Mouse (Mus musculus) forebrain, embryonic 16.5 days (tissue): Measurements from ENCODE around the gene Ppp2r5c. TPM values are rescaled to one million over a fixed set of nuclear protein-coding genes. Genes with fewer than 3 reads are reported as not detected.

Source experiments
- ATAC-seq: fragments of 200-750 bp; cut with Nextera tagmentation; 2 replicates; pipeline ENCODE4 v1.8.0; 2017; ENCODE audit warnings: mild to moderate bottlenecking, moderate library complexity
- H3K27ac ChIP-seq: fragments of 300-500 bp; sonication (generic); 2 replicates; pipeline ENCODE4 v1.5.1; 2014; ENCODE audit warnings: low read length, control low read depth
- H3K27me3 ChIP-seq: fragments of 300-500 bp; sonication (generic); replicated peaks from 2 replicates; pipeline ENCODE4 v1.6.1; 2014; ENCODE audit warnings: low read length; ENCODE audit not compliant: control insufficient read depth, insufficient read depth
- H3K36me3 ChIP-seq: fragments of 300-500 bp; sonication (generic); 2 replicates; pipeline ENCODE4 v1.6.1; 2014; ENCODE audit not compliant: control insufficient read depth, insufficient read depth
- H3K4me1 ChIP-seq: fragments of 300-500 bp; sonication (generic); replicated peaks from 2 replicates; pipeline ENCODE4 v1.6.1; 2014; ENCODE audit warnings: low read length; ENCODE audit not compliant: control insufficient read depth, insufficient read depth
- H3K4me2 ChIP-seq: fragments of 300-500 bp; sonication (generic); 2 replicates; pipeline ENCODE4 v1.6.1; 2014; ENCODE audit warnings: mild to moderate bottlenecking, low read length, control low read depth
- H3K4me3 ChIP-seq: fragments of 300-500 bp; sonication (generic); replicated peaks from 2 replicates; pipeline ENCODE4 v1.5.1; 2014; ENCODE audit warnings: mild to moderate bottlenecking, low read length, control low read depth
- H3K9ac ChIP-seq: fragments of 300-500 bp; sonication (generic); replicated peaks from 2 replicates; pipeline ENCODE4 v1.6.1; 2014; ENCODE audit warnings: low read depth, low read length, control low read depth
- H3K9me3 ChIP-seq: fragments of 300-500 bp; sonication (generic); 2 replicates; pipeline ENCODE4 v1.6.1; 2016; ENCODE audit warnings: low read length; ENCODE audit not compliant: control insufficient read depth
- WGBS: fragments of 180-500 bp; shearing (Covaris S2); extraction: QIAGEN DNeasy Blood & Tissue Kit; methylation state at CpG from one replicate; pipeline ENCODE4 v1.1.7; 2014; 5-methylcytosine and 5-hydroxymethylcytosine counted together
- polyA plus RNA-seq: library from polyadenylated mRNA; unstranded; fragments of >200 nt; fragmentation: Nextera tagmentation; extraction: Ambion mirVana; gene quantifications from 2 replicates; pipeline ENCODE4 v1.2.1, GENCODE M21; 2015

Ppp2r5c gene
- polyA plus RNA-seq, 1 experiment from 2014 or later: 139 TPM

DNA sequence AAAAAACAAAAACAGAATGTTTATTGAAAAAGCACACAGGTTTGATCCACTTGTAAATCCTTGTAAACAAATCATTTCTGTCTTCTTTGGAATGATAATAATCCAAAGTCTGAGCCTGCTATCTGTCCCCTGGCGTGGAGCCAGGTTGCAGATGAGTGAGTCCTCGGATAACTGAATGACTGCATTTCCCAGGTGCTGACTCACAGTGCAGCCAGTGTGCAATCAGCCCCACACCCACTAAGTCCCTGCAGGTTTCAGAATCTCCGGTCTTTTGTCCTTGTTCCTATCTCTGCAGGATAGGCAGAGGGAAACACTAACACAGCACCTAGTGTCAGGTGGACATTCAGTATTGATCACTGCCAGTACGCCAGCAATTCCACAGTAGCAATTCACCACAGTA, 152.9 kb downstream of the Ppp2r5c start:
- WGBS: 63% methylated on average over 4 of the region's 4 CpGs
- Histone ChIP-seq H3K4me2 (no peak overlapping the region), H3K27ac (no peak overlapping the region)

DNA sequence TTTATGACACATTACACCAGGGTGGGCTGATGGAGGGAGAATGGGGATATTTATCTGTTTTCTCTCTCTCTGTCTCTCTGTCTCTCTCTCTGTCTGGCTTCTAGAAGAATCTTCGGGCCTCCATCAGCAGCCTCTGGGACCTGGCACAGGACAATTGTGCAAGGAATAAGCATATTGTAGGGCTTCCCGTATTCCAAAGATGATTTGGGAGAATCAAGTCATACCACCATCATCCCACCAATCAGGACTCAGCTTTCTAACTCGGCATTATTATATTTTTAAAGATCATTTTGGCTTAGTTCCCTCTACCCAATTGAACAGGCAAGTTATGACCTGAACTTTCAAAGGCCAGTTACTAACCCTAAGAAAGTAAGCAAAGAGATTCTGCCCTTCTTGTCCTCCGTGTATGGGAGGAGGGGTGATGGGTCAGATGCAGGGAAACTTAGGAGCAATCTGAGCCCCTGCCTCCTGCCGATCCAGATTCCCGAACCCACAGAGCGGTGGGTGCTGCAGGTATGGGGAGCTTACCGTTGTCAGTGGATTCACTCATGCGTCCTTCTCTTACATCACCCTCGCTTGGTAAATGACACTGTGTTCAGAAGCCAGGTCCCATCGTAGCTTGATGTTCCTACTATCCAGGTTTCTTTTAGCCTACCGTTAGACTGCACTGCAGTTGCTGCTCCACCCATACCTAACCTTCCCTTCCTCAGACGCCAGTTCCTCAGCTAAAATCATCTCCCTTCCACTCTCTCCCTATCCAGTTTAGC, 153.5 kb downstream of the Ppp2r5c start:
- peaks cover 35% of the 10 kb centered on the region for H3K4me1 ChIP-seq
- peak overlapping the region; percentile 64 for H3K4me2 ChIP-seq
- H3K36me3 ChIP-seq: no peaks in the 10 kb centered on the region
- H3K9me3 ChIP-seq: no peaks in the 10 kb centered on the region
- peak; percentile 1 for ATAC-seq
- WGBS: 53% methylated on average over 13 of the region's 13 CpGs
- H3K27me3 ChIP-seq: no peaks in the 10 kb centered on the region
- peak overlapping the region; percentile 98 for H3K4me3 ChIP-seq
- peak overlapping the region; percentile 16 for H3K9ac ChIP-seq
- H3K27ac ChIP-seq: no peak overlapping the region

More for the DNA sequence above, 152.9 kb downstream of the Ppp2r5c start:
- Histone ChIP-seq H3K27me3 (no peaks in the 10 kb centered on the region), H3K4me3 (no peak overlapping the region), H3K4me1 (peaks cover 35% of the 10 kb centered on the region), H3K36me3 (no peaks in the 10 kb centered on the region), H3K9ac (no peak overlapping the region), H3K9me3 (no peaks in the 10 kb centered on the region)
- ATAC-seq: no peak

DNA sequence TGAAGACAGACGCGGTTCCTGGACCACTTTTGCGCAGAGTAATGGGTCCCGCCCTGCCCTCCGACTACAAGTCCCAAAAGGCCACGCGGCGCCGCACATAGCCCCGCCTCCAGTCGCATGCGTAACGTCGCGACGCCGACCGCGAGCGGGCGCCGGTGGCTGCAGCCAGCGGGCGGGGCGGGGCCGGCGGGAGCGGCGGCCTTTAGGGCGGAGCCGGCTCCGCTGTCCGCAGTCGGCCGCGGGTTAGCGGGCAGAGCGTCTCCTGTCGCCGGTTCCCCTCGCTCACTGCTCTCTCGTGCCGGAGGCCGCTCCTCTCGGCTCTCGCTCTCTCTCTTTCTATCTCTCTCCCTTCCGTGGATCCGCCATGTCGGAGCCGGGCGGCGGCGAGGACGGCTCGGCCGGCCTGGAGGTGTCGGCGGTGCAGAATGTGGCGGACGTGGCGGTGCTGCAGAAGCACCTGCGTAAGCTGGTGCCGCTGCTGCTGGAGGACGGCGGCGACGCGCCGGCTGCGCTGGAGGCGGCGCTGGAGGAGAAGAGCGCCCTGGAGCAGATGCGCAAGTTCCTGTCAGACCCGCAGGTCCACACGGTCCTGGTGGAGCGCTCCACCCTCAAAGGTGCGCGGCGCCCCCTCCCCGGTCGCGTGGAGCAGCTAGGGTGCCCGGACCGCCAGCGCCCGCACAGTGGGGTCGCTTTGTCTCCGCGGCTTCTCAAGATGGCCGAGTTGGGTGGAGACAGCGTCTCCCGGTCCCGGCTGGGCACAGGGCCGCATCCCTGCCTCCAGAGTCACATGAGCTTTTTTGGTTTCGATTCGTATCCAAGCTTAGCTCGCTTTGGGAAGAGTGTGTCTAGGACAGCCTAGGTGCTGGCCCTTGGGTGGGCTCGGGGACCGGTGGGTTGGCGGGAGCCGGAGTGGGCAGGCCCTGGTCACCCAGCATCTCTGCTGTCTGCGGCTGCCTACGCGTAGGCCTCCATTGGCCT, 154.6 kb downstream of the Ppp2r5c start, which contains the start of gene Dync1h1:
TSS of gene Dync1h1 (plus strand) at position 212 of the 978 bp plus-strand sequence.
- no peaks in the 10 kb centered on the region for H3K27me3 ChIP-seq
- peak; percentile 96 for ATAC-seq
- peak within 1 kb of the TSS; percentile 82 for H3K4me2 ChIP-seq
- H3K36me3 ChIP-seq: no peaks in the 10 kb centered on the region
- peak within 1 kb of the TSS; percentile 97 for H3K9ac ChIP-seq
- under 1% methylated on average over 102 of the region's 105 CpGs for WGBS
- H3K4me1 ChIP-seq: peaks cover 37% of the 10 kb centered on the region
- peak within 1 kb of the TSS; percentile 98 for H3K4me3 ChIP-seq
- peak within 1 kb of the TSS; percentile 97 for H3K27ac ChIP-seq
- H3K9me3 ChIP-seq: no peaks in the 10 kb centered on the region

DNA sequence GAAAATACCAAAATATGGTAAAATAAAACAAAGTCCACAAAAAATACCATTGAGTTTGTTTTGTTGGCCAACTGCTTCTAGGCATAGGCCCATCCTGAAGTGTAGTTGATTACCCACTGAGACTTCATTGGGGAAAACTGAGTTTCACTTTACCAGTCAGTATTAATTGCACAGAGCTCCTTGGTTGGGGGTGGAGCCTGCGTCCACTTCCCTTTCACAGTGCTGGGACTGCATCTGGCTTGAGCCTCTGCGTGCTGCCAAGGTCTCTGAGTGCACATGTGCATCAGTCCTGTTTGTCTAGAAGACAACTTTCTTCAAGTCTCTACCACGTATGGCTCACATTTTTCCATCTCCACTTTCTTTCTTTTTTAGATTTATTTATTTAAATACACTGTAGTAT, 159.2 kb downstream of the Ppp2r5c start:
- no peak for ATAC-seq
- peaks cover 22% of the 10 kb centered on the region for H3K4me1 ChIP-seq
- H3K9ac ChIP-seq: no peak overlapping the region
- no peak overlapping the region for H3K4me2 ChIP-seq
- WGBS: 82% methylated on average over 3 of the region's 3 CpGs
- H3K27me3 ChIP-seq: no peaks in the 10 kb centered on the region
- no peaks in the 10 kb centered on the region for H3K9me3 ChIP-seq
- no peak overlapping the region for H3K4me3 ChIP-seq
- H3K36me3 ChIP-seq: no peaks in the 10 kb centered on the region
- H3K27ac ChIP-seq: no peak overlapping the region

DNA sequence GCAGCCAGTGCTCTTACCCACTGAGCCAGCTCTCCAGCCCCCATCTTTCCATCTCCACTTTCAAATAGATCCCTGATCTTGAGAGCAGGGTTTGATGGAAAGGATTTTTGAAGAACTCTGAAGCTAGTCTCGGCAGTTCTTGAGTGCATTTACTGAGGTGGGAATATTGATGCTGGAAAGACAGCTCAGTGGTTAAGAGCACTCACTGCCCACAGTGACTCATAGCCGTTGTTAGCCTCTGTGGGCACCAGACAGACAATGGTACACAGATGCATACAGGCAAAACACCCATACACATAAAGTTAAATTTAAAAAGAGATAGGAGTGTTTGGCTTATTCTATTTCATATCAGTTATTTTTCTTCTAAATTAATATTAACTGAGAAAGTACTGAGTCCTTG, 159.8 kb downstream of the Ppp2r5c start:
- 82% methylated on average over 2 of the region's 2 CpGs for WGBS
- H3K4me3 ChIP-seq: no peak overlapping the region
- no peaks in the 10 kb centered on the region for H3K27me3 ChIP-seq
- H3K9ac ChIP-seq: no peak overlapping the region
- ATAC-seq: no peak
- peaks cover 22% of the 10 kb centered on the region for H3K4me1 ChIP-seq
- H3K36me3 ChIP-seq: no peaks in the 10 kb centered on the region
- H3K9me3 ChIP-seq: no peaks in the 10 kb centered on the region
- H3K4me2 ChIP-seq: no peak overlapping the region
- H3K27ac ChIP-seq: no peak overlapping the region

DNA sequence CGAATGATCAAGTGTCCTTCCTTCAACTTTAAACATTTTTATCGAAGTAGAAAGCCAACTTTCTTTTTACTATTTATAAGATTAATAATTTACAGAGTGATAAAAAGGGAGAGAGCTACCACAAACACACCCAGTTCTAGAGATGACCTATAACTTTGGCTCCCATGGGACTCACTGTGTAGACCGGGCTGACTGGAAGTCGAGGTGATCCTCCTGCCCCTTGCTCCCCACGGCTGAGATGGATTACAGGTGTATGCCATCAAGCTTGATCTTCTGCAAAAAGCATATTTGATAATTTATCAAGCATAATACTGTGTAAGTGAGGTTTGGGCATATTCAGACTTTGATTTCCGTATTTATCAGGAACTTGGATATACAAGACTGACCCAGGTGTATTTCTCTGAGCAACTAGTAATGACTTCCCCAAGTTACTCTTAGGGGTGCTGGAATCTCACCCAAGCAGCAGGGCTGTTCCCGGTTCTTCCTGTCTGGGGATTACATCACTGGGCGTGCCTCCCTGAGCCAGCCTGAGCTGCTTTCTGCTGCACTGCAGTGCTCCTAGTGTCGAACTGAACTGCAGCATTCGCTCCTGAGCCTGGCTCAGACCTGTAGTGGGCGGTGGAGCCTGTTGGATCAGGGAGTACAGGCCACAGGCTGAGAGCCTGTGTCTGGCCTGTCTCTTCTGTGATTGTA, 161.7 kb downstream of the Ppp2r5c start:
- Histone ChIP-seq H3K9me3 (no peaks in the 10 kb centered on the region), H3K27ac (no peak overlapping the region), H3K36me3 (peaks cover 3% of the 10 kb centered on the region; the same call in 1 of the 2 replicates), H3K4me2 (no peak overlapping the region), H3K27me3 (no peaks in the 10 kb centered on the region), H3K4me1 (peaks cover 8% of the 10 kb centered on the region), H3K9ac (no peak overlapping the region), H3K4me3 (no peak overlapping the region)
- ATAC-seq: no peak
- WGBS: 78% methylated on average over 11 of the region's 11 CpGs

DNA sequence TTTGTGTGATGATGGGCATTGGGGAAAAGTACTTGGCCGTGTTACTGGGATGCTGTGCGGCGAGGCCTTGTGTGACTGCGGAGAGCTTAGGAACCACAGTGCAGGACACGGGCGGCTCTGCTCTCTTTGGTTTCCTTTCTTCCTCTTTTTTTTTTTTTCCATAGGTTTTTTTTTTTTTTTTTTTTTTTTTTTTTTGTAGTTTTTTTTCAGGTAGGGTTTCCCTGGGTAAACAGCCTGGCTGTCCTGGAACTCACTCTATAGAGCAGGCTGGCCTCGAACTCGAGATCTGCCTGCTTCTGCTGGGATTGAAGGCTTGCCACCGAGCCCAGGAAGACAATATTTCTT, 162.2 kb downstream of the Ppp2r5c start:
- no peaks in the 10 kb centered on the region for H3K9me3 ChIP-seq
- ATAC-seq: no peak
- H3K9ac ChIP-seq: no peak overlapping the region
- no peak overlapping the region for H3K4me2 ChIP-seq
- peaks cover 3% of the 10 kb centered on the region for H3K4me1 ChIP-seq
- H3K4me3 ChIP-seq: no peak overlapping the region
- H3K27me3 ChIP-seq: no peaks in the 10 kb centered on the region
- H3K27ac ChIP-seq: no peak overlapping the region
- 89% methylated on average over 9 of the region's 9 CpGs for WGBS
- H3K36me3 ChIP-seq: peaks cover 6% of the 10 kb centered on the region

DNA sequence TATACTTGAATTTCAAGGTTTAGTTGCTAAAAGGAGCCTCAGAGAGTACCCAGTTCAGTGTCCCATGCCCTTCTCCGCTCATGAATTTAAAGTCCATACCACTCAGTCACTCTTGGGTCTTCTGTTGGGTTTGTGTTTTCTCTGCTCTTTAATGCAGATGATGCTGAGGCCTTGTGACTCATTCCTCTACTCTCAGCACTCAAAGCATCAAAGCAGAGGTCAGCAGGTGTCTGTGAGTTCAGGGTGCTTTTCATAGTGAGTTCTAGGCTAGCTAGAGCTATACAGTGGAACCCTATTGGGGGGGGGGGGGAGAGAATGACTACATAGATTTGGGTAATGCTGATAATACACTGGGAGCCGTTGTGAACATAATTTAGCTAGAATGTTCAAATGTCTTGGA, 163.8 kb downstream of the Ppp2r5c start:
- Histone ChIP-seq H3K27ac (no peak overlapping the region), H3K27me3 (no peaks in the 10 kb centered on the region), H3K4me2 (no peak overlapping the region), H3K9me3 (no peaks in the 10 kb centered on the region), H3K4me3 (no peak overlapping the region), H3K4me1 (peaks cover 3% of the 10 kb centered on the region; the same call in 1 of the 2 replicates), H3K36me3 (peaks cover 19% of the 10 kb centered on the region), H3K9ac (no peak overlapping the region)
- 94% methylated on average over 2 of the region's 2 CpGs for WGBS
- ATAC-seq: no peak

DNA sequence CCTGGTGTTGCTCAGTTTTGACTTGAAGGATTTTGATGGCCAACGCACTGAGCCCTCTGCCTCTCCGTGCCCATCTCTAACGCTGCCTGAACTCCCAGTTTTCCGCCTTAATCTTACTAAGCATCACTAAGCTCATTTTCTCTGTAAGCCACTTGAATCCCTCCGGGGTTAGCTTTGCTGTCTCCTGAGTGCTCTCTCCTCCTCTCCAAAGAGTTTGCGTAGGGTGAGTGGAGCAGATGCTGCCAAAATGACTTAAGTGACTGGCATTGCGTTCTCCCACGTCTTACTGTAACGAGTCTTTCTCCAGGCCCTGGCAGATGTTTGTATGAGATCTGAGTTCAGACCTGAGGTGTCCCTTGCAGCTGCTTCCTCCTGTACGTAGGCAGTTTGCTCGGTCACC, 183.1 kb downstream of the Ppp2r5c start:
- no peak overlapping the region for H3K27ac ChIP-seq
- H3K9me3 ChIP-seq: no peaks in the 10 kb centered on the region
- no peak overlapping the region for H3K4me2 ChIP-seq
- no peak overlapping the region for H3K9ac ChIP-seq
- ATAC-seq: no peak
- no peaks in the 10 kb centered on the region for H3K4me1 ChIP-seq
- whole genome bisulfite sequencing: 97% methylated on average over 11 of the region's 11 CpGs
- H3K4me3 ChIP-seq: no peak overlapping the region
- H3K36me3 ChIP-seq: peaks cover 84% of the 10 kb centered on the region
- no peaks in the 10 kb centered on the region for H3K27me3 ChIP-seq
